Mouse (Mus musculus) thymus, postnatal 14 days (tissue): ENCODE data around the gene Kcnj16.

ENCODE experiments used
- DNase-seq: peaks from one replicate; pipeline ENCODE4 v3.0.0; 2021

Kcnj16 gene

GRCm38 (mm10) chr11:110967762-110968135 is at the start of gene Kcnj16:
TSS of gene Kcnj16 (plus strand) at chr11:110968033.
- DNase-seq = no peak

GRCm38 (mm10) chr11:110918808-110919465 is 48.9 kb upstream of the Kcnj16 start:
- no peak for DNase-seq

GRCm38 (mm10) chr11:110935699-110936098 is 32.1 kb upstream of the Kcnj16 start:
- DNase-seq = no peak

- DNase-seq = no peak
These were observed 25.6 kb upstream of the Kcnj16 start for GRCm38 (mm10) chr11:110942280-110942679.

- no peak for DNase-seq
These were observed 25.1 kb upstream of the Kcnj16 start for GRCm38 (mm10) chr11:110942695-110943135.

- no peak for DNase-seq
These were observed 11.2 kb upstream of the Kcnj16 start for GRCm38 (mm10) chr11:110956665-110957064.

- DNase-seq = no peak
These were observed 6.2 kb upstream of the Kcnj16 start for GRCm38 (mm10) chr11:110961592-110962021.

- no peak for DNase-seq
These were observed 643 bp upstream of the Kcnj16 start for GRCm38 (mm10) chr11:110967019-110967761.

- DNase-seq = no peak
These were observed 1.1 kb downstream of the Kcnj16 start for GRCm38 (mm10) chr11:110968901-110969300.

GRCm38 (mm10) chr11:110985508-110985907 is 17.7 kb downstream of the Kcnj16 start:
- DNase-seq = no peak

GRCm38 (mm10) chr11:110985949-110986348 is 18.1 kb downstream of the Kcnj16 start:
- no peak for DNase-seq

- DNase-seq = peak; percentile 71
These were observed 25.8 kb downstream of the Kcnj16 start for GRCm38 (mm10) chr11:110993616-110994015.

- DNase-seq = peak; percentile 43
These were observed 29.4 kb downstream of the Kcnj16 start for GRCm38 (mm10) chr11:110997211-110997610.

GRCm38 (mm10) chr11:111005103-111005502 is 37.3 kb downstream of the Kcnj16 start:
- DNase-seq = no peak

GRCm38 (mm10) chr11:111009471-111009870 is 41.6 kb downstream of the Kcnj16 start:
- DNase-seq = no peak

- no peak for DNase-seq
These were observed 48.4 kb downstream of the Kcnj16 start for GRCm38 (mm10) chr11:111016206-111016605.

- DNase-seq = no peak
These were observed 52.4 kb downstream of the Kcnj16 start for GRCm38 (mm10) chr11:111020211-111020610.

- no peak for DNase-seq
These were observed 54.9 kb downstream of the Kcnj16 start for GRCm38 (mm10) chr11:111022681-111023281.

GRCm38 (mm10) chr11:111042175-111042574 is 74.3 kb downstream of the Kcnj16 start:
- peak; percentile 28 for DNase-seq

GRCm38 (mm10) chr11:111043298-111043697 is 75.5 kb downstream of the Kcnj16 start:
- no peak for DNase-seq

GRCm38 (mm10) chr11:111054252-111054651 is 86.4 kb downstream of the Kcnj16 start:
- no peak for DNase-seq

GRCm38 (mm10) chr11:111054854-111055822 is 87.3 kb downstream of the Kcnj16 start:
- DNase-seq = no peak

- no peak for DNase-seq
These were observed 88.2 kb downstream of the Kcnj16 start for GRCm38 (mm10) chr11:111056030-111056429.
